Mouse (Mus musculus) layer of hippocampus, postnatal 14 days (tissue): ENCODE measurements around the gene Popdc2. TPM values are rescaled to one million over a fixed set of nuclear protein-coding genes. Genes with fewer than 3 reads are reported as not detected.

Experiments used
- DNase-seq, 2 experiments: peaks; one replicate each; pipeline ENCODE4 v3.0.0; 2021 to 2022; ENCODE audit warnings: low spot score in 2 of 2, mixed read lengths in 1 of 2
- total RNA-seq, 2 experiments: library from RNA; stranded (reverse); gene quantifications; 2 replicates each; pipeline ENCODE4 v1.2.3; 2021

Gene Popdc2
- total RNA-seq, 2 experiments from 2014 or later, result 0.43 to 0.44 TPM

- no peak for DNase-seq
Observed at GRCm38 (mm10) chr16:38400311-38400960, 38.4 kb downstream of the Popdc2 start.

- DNase-seq, result no peak
Observed at GRCm38 (mm10) chr16:38401468-38401867, 39.5 kb downstream of the Popdc2 start.

GRCm38 (mm10) chr16:38403639-38404038, 41.6 kb downstream of the Popdc2 start:
- DNase-seq, result no peak

DNA sequence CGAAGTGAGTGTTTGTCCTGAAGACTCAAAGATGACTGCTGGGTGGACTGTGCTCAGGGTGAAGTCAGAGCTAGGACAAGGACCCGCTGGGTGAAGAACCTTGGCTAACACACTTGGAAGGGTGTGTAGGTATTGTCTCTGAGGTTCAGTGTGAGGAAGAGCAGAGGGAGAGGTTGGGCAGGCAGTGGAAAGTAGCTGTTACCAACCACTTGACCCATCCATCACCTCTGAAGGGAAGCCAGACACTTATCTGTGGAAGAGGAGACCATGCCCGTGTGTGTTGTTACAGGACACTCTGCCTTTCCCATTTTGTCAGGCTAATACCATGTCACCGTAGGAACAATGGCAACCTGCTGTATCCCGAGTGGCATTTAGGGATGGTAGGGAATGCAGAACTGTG, 44.3 kb downstream of the Popdc2 start:
- DNase-seq, result no peak

- DNase-seq, result no peak
Observed at GRCm38 (mm10) chr16:38406708-38407107, 44.7 kb downstream of the Popdc2 start.

DNA sequence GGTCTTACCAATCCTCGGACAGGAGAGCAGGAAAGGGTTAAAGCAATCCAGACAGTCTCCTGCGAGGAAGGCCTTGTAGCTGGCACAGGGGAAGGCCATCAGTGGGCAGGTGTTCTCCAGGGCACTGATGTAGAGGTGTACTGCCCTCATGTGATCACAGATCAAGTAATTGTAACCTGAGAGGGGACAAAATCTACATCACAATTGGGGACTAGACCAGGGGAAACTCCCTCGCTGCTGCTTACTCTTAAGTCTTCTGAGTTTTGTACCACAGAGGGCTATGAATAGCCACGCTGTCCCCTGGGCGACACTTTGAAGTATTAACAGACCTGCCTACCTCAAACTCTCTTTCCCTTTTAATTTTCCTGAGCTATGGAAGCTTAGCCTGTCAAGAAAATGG, 45.6 kb downstream of the Popdc2 start:
- DNase-seq, result no peak

GRCm38 (mm10) chr16:38408416-38408815, 46.4 kb downstream of the Popdc2 start:
- no peak for DNase-seq

- no peak for DNase-seq
Observed at GRCm38 (mm10) chr16:38414953-38415352, 52.9 kb downstream of the Popdc2 start.

- DNase-seq, result no peak
Observed at GRCm38 (mm10) chr16:38425374-38425773, 63.4 kb downstream of the Popdc2 start.

- DNase-seq, result no peak
Observed at GRCm38 (mm10) chr16:38425799-38426198, 63.8 kb downstream of the Popdc2 start.

Other genes starting within 250 kb of the Popdc2 start
- gene Nr1i2, start 67.4 kb upstream of the Popdc2 start, total RNA-seq, result not detected
- 1 to 10 TPM; 1.1 to 2.0 TPM for gene Maats1, start 20.1 kb upstream of the Popdc2 start, total RNA-seq
- gene Cox17, start 15.2 kb upstream of the Popdc2 start, total RNA-seq, result 10 to 100 TPM; 94.9 to 97.0 TPM
- not detected for gene Gm21987, start 15.2 kb upstream of the Popdc2 start, total RNA-seq
- under 1 TPM; 0.60 to 0.76 TPM for gene Pla1a, start 70.9 kb downstream of the Popdc2 start, total RNA-seq
- 10 to 100 TPM; 58.4 to 62.4 TPM for gene Adprh, start 90.5 kb downstream of the Popdc2 start, total RNA-seq
- under 1 TPM; 0.36 to 0.76 TPM for gene Cd80, start 93.4 kb downstream of the Popdc2 start, total RNA-seq
- gene Timmdc1, start 160.5 kb downstream of the Popdc2 start, total RNA-seq, result 10 to 100 TPM; 29.6 to 34.4 TPM
- gene Poglut1, start 188.0 kb downstream of the Popdc2 start, total RNA-seq, result 10 to 100 TPM; 42.2 to 44.3 TPM
- gene Tmem39a, start 196.5 kb downstream of the Popdc2 start, total RNA-seq, result 10 to 100 TPM; 24.0 to 25.5 TPM